Mouse (Mus musculus): ENCODE results near the gene Prr19. TPM values are rescaled to one million over a fixed set of nuclear protein-coding genes. Genes with fewer than 3 reads are reported as not detected.

The Prr19 gene
- polyA plus RNA-seq, 1 experiment = not detected

DNA sequence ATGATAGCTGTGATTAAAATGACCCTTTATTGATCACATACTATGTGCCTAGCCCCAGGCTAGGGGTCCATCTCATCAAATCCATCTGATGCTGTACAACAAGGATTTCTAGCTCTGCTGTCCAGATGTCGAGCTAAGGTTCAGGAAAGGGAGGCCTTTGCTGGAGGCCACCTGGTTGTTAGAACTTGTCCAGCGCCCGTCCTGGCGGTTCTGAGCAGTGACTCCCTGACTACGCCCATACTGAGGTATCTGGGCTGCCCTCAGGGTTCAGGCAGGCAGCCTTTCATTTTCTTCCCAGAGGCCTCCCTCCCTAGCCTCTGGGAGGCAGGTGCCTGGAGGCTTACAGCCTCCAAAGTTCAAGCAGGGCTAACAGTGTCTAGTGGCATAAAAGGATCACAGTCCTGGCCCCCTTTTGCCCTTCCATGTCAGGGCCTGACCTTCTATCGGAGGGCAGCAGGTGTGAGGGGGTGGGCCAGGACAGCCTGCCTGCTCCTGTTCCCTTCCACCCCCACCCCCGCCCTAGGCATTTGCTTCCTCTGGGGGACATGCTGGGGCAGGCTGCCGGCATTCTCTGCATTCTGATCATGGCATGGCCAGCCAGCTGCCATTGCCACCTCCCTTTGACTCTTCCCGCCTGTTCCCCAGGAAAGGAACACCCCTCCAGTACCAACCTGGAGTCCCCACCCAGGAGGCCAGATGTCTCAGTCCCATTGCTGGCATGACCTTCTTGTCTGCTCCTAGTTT lies 25.5 kb upstream of the Prr19 start:
- peak overlapping the region; percentile 28 for H3K27ac ChIP-seq (ENCODE audit: insufficient read depth, low read length)
- peaks cover 14% of the 10 kb centered on the region for H3K4me1 ChIP-seq (ENCODE audit: control insufficient read depth, insufficient read depth, low read length)
- H3K4me3 ChIP-seq (ENCODE audit: insufficient read depth, low read length) = no peak overlapping the region
- TF ChIP-seq POLR2A (IDR thresholded peaks at IDR 0.05; ENCODE audit: low read depth, low read length) (no peak), CTCF (IDR thresholded peaks at IDR 0.05; ENCODE audit: borderline replicate concordance, insufficient read depth, low read length) (no peak)

GRCm38 (mm10) chr7:25277405-25277804 lies 23.8 kb upstream of the Prr19 start:
- no peak overlapping the region for H3K4me3 ChIP-seq (ENCODE audit: insufficient read depth, low read length)
- peak overlapping the region; percentile 81 for H3K27ac ChIP-seq (ENCODE audit: insufficient read depth, low read length)
- TF ChIP-seq CTCF (IDR thresholded peaks at IDR 0.05; ENCODE audit: borderline replicate concordance, insufficient read depth, low read length) = no peak
- TF ChIP-seq POLR2A (IDR thresholded peaks at IDR 0.05; ENCODE audit: low read depth, low read length) = 0 out of 2 replicates have a peak, but pooled peaks have one; percentile 6
- peaks cover 24% of the 10 kb centered on the region for H3K4me1 ChIP-seq (ENCODE audit: control insufficient read depth, insufficient read depth, low read length)

GRCm38 (mm10) chr7:25277998-25278340 lies 23.2 kb upstream of the Prr19 start:
- peaks cover 24% of the 10 kb centered on the region for H3K4me1 ChIP-seq (ENCODE audit: control insufficient read depth, insufficient read depth, low read length)
- TF ChIP-seq POLR2A (IDR thresholded peaks at IDR 0.05; ENCODE audit: low read depth, low read length) (no peak), CTCF (IDR thresholded peaks at IDR 0.05; ENCODE audit: borderline replicate concordance, insufficient read depth, low read length) (no peak)
- H3K4me3 ChIP-seq (ENCODE audit: insufficient read depth, low read length) = peak overlapping the region; percentile 41
- peak overlapping the region; percentile 81 for H3K27ac ChIP-seq (ENCODE audit: insufficient read depth, low read length)

DNA sequence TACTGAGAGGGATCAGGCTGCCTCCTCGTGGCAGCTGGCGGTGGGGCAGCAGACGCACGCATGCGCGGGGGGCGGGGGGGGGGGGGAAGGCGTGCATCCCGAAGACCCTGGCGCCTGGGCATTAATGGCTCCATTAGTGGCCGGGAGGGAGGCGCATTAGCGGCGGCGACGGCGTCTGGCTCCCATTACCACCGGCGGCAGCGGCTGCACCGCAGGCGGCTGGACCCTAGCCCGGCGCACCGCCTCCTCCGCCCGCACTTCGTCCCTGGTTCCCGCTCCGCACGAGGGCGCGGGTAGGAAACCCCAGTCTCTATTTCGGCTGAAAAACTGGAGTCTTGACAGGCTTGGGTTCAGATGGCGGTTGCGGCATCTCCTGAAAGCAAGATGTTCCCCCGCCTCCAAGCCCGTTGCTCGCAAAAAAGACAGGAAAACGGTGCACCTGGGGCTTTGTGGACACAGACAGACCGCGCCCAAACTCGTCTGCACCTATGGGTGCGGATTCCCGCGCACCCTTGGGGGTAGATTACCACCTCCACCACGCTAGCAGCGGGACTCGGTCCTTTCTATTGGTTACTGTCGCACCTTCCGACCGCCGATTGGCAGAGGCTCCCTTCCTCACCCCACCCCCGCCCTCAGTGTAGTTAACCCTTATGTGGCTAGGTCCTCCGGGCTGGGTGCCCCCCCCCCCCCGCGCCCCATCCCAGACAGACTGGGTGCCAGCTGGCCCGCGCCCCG lies 22.7 kb upstream of the Prr19 start:
- peak overlapping the region; percentile 100 for H3K27ac ChIP-seq (ENCODE audit: insufficient read depth, low read length)
- H3K4me1 ChIP-seq (ENCODE audit: control insufficient read depth, insufficient read depth, low read length) = peaks cover 24% of the 10 kb centered on the region
- TF ChIP-seq POLR2A (IDR thresholded peaks at IDR 0.05; ENCODE audit: low read depth, low read length) (peak; percentile 70), CTCF (IDR thresholded peaks at IDR 0.05; ENCODE audit: borderline replicate concordance, insufficient read depth, low read length) (peak; percentile 75; the same call in 1 of the 2 replicates)
- H3K4me3 ChIP-seq (ENCODE audit: insufficient read depth, low read length) = peak overlapping the region; percentile 44

GRCm38 (mm10) chr7:25279076-25279860 lies 21.9 kb upstream of the Prr19 start:
- TF ChIP-seq POLR2A (IDR thresholded peaks at IDR 0.05; ENCODE audit: low read depth, low read length) = peak; percentile 39; the same call in 1 of the 2 replicates
- TF ChIP-seq CTCF (IDR thresholded peaks at IDR 0.05; ENCODE audit: borderline replicate concordance, insufficient read depth, low read length) = no peak
- peaks cover 24% of the 10 kb centered on the region for H3K4me1 ChIP-seq (ENCODE audit: control insufficient read depth, insufficient read depth, low read length)
- peak overlapping the region; percentile 40 for H3K4me3 ChIP-seq (ENCODE audit: insufficient read depth, low read length)
- peak overlapping the region; percentile 100 for H3K27ac ChIP-seq (ENCODE audit: insufficient read depth, low read length)

- H3K4me1 ChIP-seq (ENCODE audit: control insufficient read depth, insufficient read depth, low read length) = peaks cover 24% of the 10 kb centered on the region
- H3K27ac ChIP-seq (ENCODE audit: insufficient read depth, low read length) = peak overlapping the region; percentile 100
- TF ChIP-seq POLR2A (IDR thresholded peaks at IDR 0.05; ENCODE audit: low read depth, low read length) (peak; percentile 63), CTCF (IDR thresholded peaks at IDR 0.05; ENCODE audit: borderline replicate concordance, insufficient read depth, low read length) (no peak)
- H3K4me3 ChIP-seq (ENCODE audit: insufficient read depth, low read length) = peak overlapping the region; percentile 40
Observed at GRCm38 (mm10) chr7:25279861-25280791, 21.1 kb upstream of the Prr19 start.

GRCm38 (mm10) chr7:25281166-25281733 lies 20.0 kb upstream of the Prr19 start:
- H3K4me3 ChIP-seq (ENCODE audit: insufficient read depth, low read length) = no peak overlapping the region
- H3K27ac ChIP-seq (ENCODE audit: insufficient read depth, low read length) = peak overlapping the region; percentile 100
- TF ChIP-seq POLR2A (IDR thresholded peaks at IDR 0.05; ENCODE audit: low read depth, low read length) = no peak
- TF ChIP-seq CTCF (IDR thresholded peaks at IDR 0.05; ENCODE audit: borderline replicate concordance, insufficient read depth, low read length) = no peak
- peaks cover 18% of the 10 kb centered on the region; the same call in 1 of the 2 replicates for H3K4me1 ChIP-seq (ENCODE audit: control insufficient read depth, insufficient read depth, low read length)

DNA sequence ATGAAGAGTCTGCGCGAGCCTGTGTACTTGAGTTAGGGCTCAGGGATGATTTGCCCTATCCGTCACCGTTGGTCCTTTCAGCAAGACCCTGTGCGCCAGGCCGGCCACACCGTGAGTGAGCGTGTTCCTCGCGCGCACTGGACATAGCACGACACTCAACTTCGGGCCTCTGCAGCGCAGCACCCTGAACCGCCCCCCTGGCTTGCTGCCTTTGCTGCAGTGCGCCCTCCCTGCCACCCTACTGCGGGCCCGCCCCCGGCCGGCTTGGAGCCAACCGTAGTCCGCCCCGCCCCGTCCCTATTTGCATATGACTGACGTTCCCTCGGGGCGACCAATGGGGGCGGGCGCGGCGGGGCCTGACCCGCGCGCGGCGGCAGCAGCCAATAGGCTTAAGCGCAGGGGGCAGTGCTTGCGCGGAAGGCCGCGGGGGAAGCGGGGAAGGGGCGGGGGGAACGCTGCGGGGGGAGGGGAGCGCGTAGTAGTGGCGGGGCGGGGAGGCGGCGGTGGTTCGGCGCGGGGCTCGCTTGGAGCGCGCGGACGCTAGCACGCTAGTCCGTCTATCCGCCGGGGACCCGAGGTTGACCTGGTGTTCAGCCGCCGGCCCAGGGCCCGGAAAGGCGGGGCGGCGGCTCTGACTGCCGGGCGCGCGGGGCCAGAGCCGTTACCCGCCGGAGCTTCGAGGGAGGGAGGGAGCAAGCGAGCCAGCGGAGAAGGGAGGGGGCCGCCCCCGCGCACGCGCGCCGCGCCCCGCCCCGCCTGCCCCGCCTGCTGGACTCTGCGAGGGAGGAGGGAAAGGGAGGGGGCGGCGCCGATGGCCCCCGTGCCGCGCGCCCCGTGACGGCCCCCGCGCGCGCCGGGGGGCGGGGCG lies 19.2 kb upstream of the Prr19 start:
- H3K4me1 ChIP-seq (ENCODE audit: control insufficient read depth, insufficient read depth, low read length) = peaks cover 18% of the 10 kb centered on the region; the same call in 1 of the 2 replicates
- peak overlapping the region; percentile 100 for H3K27ac ChIP-seq (ENCODE audit: insufficient read depth, low read length)
- TF ChIP-seq POLR2A (IDR thresholded peaks at IDR 0.05; ENCODE audit: low read depth, low read length) (peak; percentile 98), CTCF (IDR thresholded peaks at IDR 0.05; ENCODE audit: borderline replicate concordance, insufficient read depth, low read length) (no peak)
- H3K4me3 ChIP-seq (ENCODE audit: insufficient read depth, low read length) = peak overlapping the region; percentile 33
